Mouse (Mus musculus) heart, postnatal 0 days (tissue): Measurements from ENCODE around the gene Misp. TPM values are rescaled to one million over a fixed set of nuclear protein-coding genes. Genes with fewer than 3 reads are reported as not detected.

Experiments
- ATAC-seq: fragments of 200-750 bp; cut with Nextera tagmentation; 2 replicates; pipeline ENCODE4 v1.8.0; 2017; ENCODE audit warnings: low read depth, moderate number of reproducible peaks, moderate library complexity; ENCODE audit not compliant: insufficient read depth
- DNase-seq: peaks from one replicate; pipeline ENCODE4 v3.0.0-alpha.2; 2016; ENCODE audit warnings: low spot score
- H3K27ac ChIP-seq: fragments of 300-500 bp; sonication (generic); 2 replicates; pipeline ENCODE4 v1.5.1; 2014; ENCODE audit warnings: low read depth, mild to moderate bottlenecking
- H3K27me3 ChIP-seq: fragments of 300-500 bp; sonication (generic); 2 replicates; pipeline ENCODE4 v1.6.1; 2014; ENCODE audit warnings: low read length, mixed read lengths; ENCODE audit not compliant: control insufficient read depth, insufficient read depth
- H3K36me3 ChIP-seq: fragments of 300-500 bp; sonication (generic); replicated peaks from 2 replicates; pipeline ENCODE4 v1.6.1; 2014; ENCODE audit warnings: low read length, mixed read lengths; ENCODE audit not compliant: control insufficient read depth, insufficient read depth
- H3K4me1 ChIP-seq: fragments of 300-500 bp; sonication (generic); 2 replicates; pipeline ENCODE4 v1.6.1; 2014; ENCODE audit warnings: antibody characterized with exemption; ENCODE audit not compliant: control insufficient read depth, insufficient read depth
- H3K4me2 ChIP-seq: fragments of 300-500 bp; sonication (generic); 2 replicates; pipeline ENCODE4 v1.6.1; 2014; ENCODE audit warnings: low read depth, mild to moderate bottlenecking, low read length, moderate library complexity
- H3K4me3 ChIP-seq: fragments of 300-500 bp; sonication (generic); 2 replicates; pipeline ENCODE4 v1.5.1; 2014; ENCODE audit warnings: low read depth, low read length
- H3K9ac ChIP-seq: fragments of 300-500 bp; sonication (generic); replicated peaks from 2 replicates; pipeline ENCODE4 v1.6.1; 2014; ENCODE audit warnings: low read depth, low read length, mixed read lengths
- H3K9me3 ChIP-seq: fragments of 300-500 bp; sonication (generic); replicated peaks from 2 replicates; pipeline ENCODE4 v1.6.1; 2016; ENCODE audit warnings: low read length; ENCODE audit not compliant: control insufficient read depth
- CTCF ChIP-seq: IDR thresholded peaks from 2 replicates; pipeline ENCODE4 v1.5.1; 2016; ENCODE audit warnings: antibody characterized with exemption, control low read depth, low read depth
- EP300 ChIP-seq: IDR thresholded peaks from 2 replicates; pipeline ENCODE4 v1.6.1; 2016; ENCODE audit warnings: antibody characterized with exemption, low read depth
- WGBS: fragments of 180-500 bp; shearing (Covaris S2); extraction: QIAGEN DNeasy Blood & Tissue Kit; methylation state at CpG from one replicate; pipeline ENCODE4 v1.1.7; 2014; 5-methylcytosine and 5-hydroxymethylcytosine counted together
- polyA plus RNA-seq: library from polyadenylated mRNA; unstranded; fragments of >200 nt; fragmentation: Nextera tagmentation; extraction: Ambion mirVana; gene quantifications from 2 replicates; pipeline ENCODE4 v1.2.1, GENCODE M21; 2015
- total RNA-seq: library from RNA; depleted of rRNA; stranded (reverse); fragments of >200 nt; gene quantifications from 2 replicates; pipeline ENCODE4 v1.2.3, GENCODE M21; 2014; ENCODE audit warnings: low replicate concordance

Gene Misp
- total and polyA plus RNA-seq, 2 experiments from 2014 or later = 0.08 TPM; not detected in 1

- H3K9ac ChIP-seq = no peak overlapping the region
Observed at GRCm38 (mm10) chr10:79778006-79778405, 42.8 kb upstream of the Misp start.

GRCm38 (mm10) chr10:79779193-79779592, 41.6 kb upstream of the Misp start:
- peaks cover 7% of the 10 kb centered on the region for H3K4me1 ChIP-seq
- H3K4me2 ChIP-seq = no peak overlapping the region
- H3K9me3 ChIP-seq = no peaks in the 10 kb centered on the region; the same call in 1 of the 2 replicates
- no peaks in the 10 kb centered on the region for H3K36me3 ChIP-seq
- no peak overlapping the region for H3K9ac ChIP-seq
- H3K27ac ChIP-seq = no peak overlapping the region
- ATAC-seq (no peak), DNase-seq (no peak)
- H3K27me3 ChIP-seq = peaks cover 13% of the 10 kb centered on the region
- H3K4me3 ChIP-seq = no peak overlapping the region
- TF ChIP-seq EP300 = no peak
- TF ChIP-seq CTCF = no peak
- WGBS = 17% methylated on average over 2 of the region's 2 CpGs

More at GRCm38 (mm10) chr10:79778006-79778405, 42.8 kb upstream of the Misp start:
- ATAC-seq (peak; percentile 68), DNase-seq (peak; percentile 69)
- H3K9me3 ChIP-seq = no peaks in the 10 kb centered on the region; the same call in 1 of the 2 replicates
- WGBS = 2% methylated on average over 15 of the region's 15 CpGs
- no peaks in the 10 kb centered on the region for H3K36me3 ChIP-seq
- peak overlapping the region; percentile 32; the same call in 1 of the 2 replicates for H3K27ac ChIP-seq
- peaks cover 7% of the 10 kb centered on the region for H3K4me1 ChIP-seq
- H3K4me3 ChIP-seq = peak overlapping the region; percentile 33
- TF ChIP-seq EP300 = no peak
- no peak for TF ChIP-seq CTCF
- peak overlapping the region; percentile 55; the same call in 1 of the 2 replicates for H3K4me2 ChIP-seq
- H3K27me3 ChIP-seq = peaks cover 13% of the 10 kb centered on the region

DNA sequence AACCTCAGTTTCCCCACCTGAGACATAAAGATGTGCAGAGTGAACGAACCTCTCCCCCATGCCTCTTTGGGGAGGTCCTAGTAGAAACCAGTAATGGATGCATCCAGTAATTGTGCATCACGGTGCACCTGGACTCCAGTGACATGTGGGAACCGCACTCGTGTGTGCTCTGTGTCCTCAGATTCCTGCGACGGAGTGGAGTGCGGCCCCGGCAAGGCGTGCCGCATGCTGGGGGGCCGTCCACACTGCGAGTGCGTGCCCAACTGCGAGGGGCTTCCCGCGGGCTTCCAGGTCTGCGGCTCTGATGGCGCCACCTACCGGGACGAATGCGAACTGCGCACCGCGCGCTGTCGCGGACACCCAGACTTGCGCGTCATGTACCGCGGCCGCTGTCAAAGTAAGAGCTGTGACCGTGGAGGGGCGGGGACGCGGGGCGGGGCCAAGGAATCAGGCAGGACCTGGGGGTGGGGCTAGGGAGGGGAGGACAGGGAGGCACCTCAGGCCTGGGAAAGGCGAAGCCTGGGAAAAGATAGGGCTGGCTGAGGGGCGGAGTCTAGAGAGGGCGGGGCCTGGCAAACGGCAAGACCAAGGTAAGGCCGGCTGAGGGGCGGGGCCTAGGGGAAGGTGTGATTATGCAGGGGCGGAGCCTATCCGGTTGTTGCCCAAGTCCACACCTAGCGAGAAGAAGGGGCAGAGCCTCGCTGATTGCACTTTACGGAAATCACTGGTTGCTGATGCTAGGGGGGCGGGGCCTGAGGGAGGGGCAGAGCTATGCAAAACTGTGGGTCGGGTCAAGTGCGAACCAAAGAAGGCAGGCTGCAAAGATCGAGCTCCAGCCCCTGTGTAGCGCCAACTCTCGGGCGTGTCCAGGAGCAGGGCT, 40.8 kb upstream of the Misp start:
- Histone ChIP-seq H3K4me2 (peak overlapping the region; percentile 67), H3K9ac (no peak overlapping the region), H3K27ac (no peak overlapping the region), H3K9me3 (no peaks in the 10 kb centered on the region; the same call in 1 of the 2 replicates), H3K36me3 (no peaks in the 10 kb centered on the region), H3K27me3 (peaks cover 13% of the 10 kb centered on the region), H3K4me3 (peak overlapping the region; percentile 39), H3K4me1 (peaks cover 7% of the 10 kb centered on the region)
- WGBS = 2% methylated on average over 55 of the region's 55 CpGs
- TF ChIP-seq CTCF (peak; percentile 80), EP300 (no peak)
- DNase-seq = peak; percentile 92
- peak; percentile 85 for ATAC-seq

- Histone ChIP-seq H3K4me2 (peak overlapping the region; percentile 67), H3K36me3 (no peaks in the 10 kb centered on the region), H3K4me3 (peak overlapping the region; percentile 39), H3K9ac (no peak overlapping the region), H3K4me1 (peaks cover 7% of the 10 kb centered on the region), H3K27ac (no peak overlapping the region), H3K9me3 (no peaks in the 10 kb centered on the region), H3K27me3 (peaks cover 13% of the 10 kb centered on the region)
- TF ChIP-seq EP300 (no peak), CTCF (no peak)
- 2% methylated on average over 13 of the region's 13 CpGs for WGBS
- DNase-seq (no peak), ATAC-seq (no peak)
Observed at GRCm38 (mm10) chr10:79780664-79781015, 40.1 kb upstream of the Misp start.

DNA sequence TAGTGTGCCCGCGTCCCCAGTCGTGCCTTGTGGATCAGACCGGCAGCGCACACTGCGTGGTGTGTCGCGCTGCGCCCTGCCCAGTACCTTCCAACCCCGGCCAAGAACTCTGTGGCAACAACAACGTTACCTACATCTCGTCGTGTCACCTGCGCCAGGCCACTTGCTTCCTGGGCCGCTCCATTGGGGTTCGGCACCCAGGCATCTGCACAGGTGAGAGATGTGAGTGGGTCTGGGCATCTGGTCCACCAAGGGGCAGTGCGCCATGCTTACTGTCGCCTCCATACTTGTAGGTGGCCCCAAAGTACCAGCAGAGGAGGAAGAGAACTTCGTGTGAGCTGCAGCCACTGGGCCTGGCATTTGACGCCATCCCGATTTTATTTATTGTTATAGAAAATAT, 39.6 kb upstream of the Misp start:
- H3K9ac ChIP-seq = no peak overlapping the region
- ATAC-seq (no peak), DNase-seq (no peak)
- H3K9me3 ChIP-seq = no peaks in the 10 kb centered on the region
- H3K4me2 ChIP-seq = peak overlapping the region; percentile 67; the same call in 1 of the 2 replicates
- no peak for TF ChIP-seq CTCF
- no peak for TF ChIP-seq EP300
- H3K27ac ChIP-seq = no peak overlapping the region
- H3K4me1 ChIP-seq = peaks cover 7% of the 10 kb centered on the region
- peaks cover 13% of the 10 kb centered on the region for H3K27me3 ChIP-seq
- WGBS = 47% methylated on average over 21 of the region's 21 CpGs
- peak overlapping the region; percentile 39; the same call in 1 of the 2 replicates for H3K4me3 ChIP-seq
- no peaks in the 10 kb centered on the region for H3K36me3 ChIP-seq
